Mouse (Mus musculus) embryo, embryonic 10.5 days (tissue): ENCODE data around the gene Fam173b.

Experiments used
- DNase-seq: peaks from one replicate; pipeline ENCODE4 v3.0.0-alpha.2; 2015; ENCODE audit warnings: low spot score

The Fam173b gene

DNA sequence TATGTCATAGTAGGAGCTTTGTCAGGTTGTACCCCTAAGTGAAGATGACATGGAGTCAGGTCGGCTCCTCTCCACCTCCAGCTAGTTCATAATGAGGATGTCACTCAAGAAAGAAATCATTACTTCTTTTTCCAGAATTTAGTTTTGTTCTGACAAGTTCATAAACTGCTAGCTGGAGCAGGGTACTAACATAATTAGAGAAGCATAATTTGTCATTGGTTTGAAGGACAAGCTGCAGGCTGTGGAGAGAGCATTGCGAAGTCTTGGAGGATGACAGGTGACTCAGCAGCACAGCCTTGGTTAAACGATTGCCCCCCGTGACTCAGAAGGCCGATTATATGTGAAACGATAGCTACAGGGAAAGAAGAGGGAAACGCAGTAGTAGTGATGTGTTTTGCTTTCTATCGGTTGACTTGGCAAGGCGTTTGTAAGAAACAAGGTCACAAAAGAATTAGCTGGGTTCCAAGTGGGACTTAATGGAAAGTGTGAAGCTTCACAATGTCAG, 34.5 kb downstream of the Fam173b start:
- no peak for DNase-seq

GRCm38 (mm10) chr15:31647225-31647624, 45.6 kb downstream of the Fam173b start:
- DNase-seq, result no peak

DNA sequence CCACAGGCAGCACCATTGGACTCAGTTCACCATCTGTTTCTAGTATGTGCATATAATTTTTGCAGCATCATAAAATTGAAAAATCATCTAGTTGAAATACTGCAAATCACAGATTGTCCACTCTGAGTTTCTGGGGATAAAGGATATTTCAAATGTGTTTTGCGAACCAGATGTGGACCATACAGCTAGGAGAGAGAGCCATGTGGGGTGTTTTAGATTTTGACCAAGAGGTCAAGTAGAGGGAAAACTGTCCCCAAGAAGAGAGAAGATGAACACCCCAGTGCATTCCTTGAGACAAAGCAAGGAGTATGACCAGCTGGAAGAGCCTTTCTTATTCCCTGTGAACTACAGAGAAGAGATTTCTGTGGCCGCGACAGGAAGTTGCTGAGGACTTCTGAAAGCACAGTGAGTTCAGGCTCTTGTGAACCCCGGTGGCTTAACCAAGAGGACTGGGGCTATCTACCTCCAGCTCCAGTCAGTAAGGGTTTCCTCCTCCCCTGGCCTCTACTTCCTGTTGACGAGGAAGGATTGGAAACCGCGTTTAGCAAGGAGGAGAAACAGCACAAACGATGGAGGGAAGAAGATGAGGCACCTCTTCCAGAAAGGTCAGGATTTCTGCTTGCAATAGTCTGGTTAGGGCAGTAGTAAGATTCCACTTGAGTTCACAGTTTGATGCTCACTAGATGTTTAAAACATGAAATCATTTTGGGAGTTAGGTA, 46.4 kb downstream of the Fam173b start:
- no peak for DNase-seq

- DNase-seq, result no peak
Measured at GRCm38 (mm10) chr15:31649691-31650090, 48.0 kb downstream of the Fam173b start.

GRCm38 (mm10) chr15:31650821-31651220, 49.2 kb downstream of the Fam173b start:
- DNase-seq, result no peak

DNA sequence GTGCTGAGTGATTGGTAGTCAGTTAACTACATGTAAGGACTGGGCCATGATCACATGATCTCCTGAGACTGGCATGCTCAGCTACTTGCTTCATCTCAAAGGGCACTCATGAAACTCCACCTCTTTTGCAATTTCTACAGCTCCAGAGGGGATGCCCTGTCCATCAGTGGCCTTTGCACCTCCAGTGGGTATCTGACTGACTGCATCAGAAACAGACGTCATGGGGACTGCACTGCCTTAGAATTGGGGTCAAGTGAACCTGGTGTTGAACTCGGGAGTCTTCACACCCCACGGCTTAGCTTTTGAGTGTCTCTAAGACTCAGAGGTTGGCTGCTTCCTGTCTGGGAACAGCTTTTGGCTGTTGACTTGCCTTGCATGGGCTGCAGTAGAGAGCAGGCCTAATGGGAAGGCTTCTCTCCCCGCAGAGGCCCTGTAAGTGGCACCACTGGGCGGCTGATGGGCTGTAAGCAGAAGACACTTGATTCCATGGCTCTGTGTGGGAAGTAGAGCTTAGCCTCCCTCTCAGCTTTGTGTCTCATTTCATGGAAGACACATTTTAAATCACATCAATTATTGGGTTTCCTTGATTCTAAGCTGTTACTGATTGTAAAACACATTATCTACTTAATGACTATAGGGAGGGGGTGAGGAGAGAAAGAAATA, 58.6 kb downstream of the Fam173b start:
- no peak for DNase-seq

DNA sequence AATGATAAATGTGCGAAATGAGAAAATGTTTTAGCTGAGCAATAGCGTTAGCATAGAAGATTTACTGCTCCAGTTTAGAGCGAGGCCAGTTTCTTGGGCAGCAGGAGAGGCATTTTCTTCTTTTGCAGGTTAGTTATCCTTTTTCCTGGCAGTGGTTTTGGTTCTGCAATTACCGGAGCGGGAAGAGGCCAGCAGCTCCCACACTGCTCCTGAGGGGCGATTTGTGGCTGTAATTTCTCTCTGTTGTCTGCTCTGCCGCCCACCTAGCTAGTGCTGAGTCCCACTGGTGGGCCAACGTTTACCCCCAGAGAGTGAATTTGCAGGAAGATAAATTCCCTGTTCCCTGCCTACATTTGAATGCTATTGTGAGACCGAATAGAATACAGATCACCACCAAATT, 59.2 kb downstream of the Fam173b start:
- DNase-seq, result no peak

- DNase-seq, result no peak
Measured at GRCm38 (mm10) chr15:31661802-31662201, 60.1 kb downstream of the Fam173b start.

- DNase-seq, result no peak
Measured at GRCm38 (mm10) chr15:31663074-31663473, 61.4 kb downstream of the Fam173b start.
